Mouse (Mus musculus): ENCODE data around the gene Rln1. TPM values are rescaled to one million over a fixed set of nuclear protein-coding genes. Genes with fewer than 3 reads are reported as not detected.

The Rln1 gene
- total RNA-seq, 2 experiments from 2014 or later, result not detected

- intact Hi-C loops (cut with DNase I; ENCODE audit: low total_unique reads), result loop anchor here (5.0 to 10.0 kb wide), 2 partner anchors 139 to 201 kb away; no protein-coding TSS in a partner anchor
- no peak for DNase-seq
These were observed 29.1 kb upstream of the Rln1 start for GRCm38 (mm10) chr19:29363557-29363956.

- intact Hi-C loops (cut with DNase I; ENCODE audit: low total_unique reads), result loop anchor here (5.0 to 10.0 kb wide), 2 partner anchors 140 to 202 kb away; no protein-coding TSS in a partner anchor
- DNase-seq, result no peak
These were observed 27.9 kb upstream of the Rln1 start for GRCm38 (mm10) chr19:29362173-29362930.

GRCm38 (mm10) chr19:29361468-29362130, 27.1 kb upstream of the Rln1 start:
- intact Hi-C loops (cut with DNase I; ENCODE audit: low total_unique reads), result loop anchor here (5.0 to 10.0 kb wide), 2 partner anchors 141 to 203 kb away; no protein-coding TSS in a partner anchor

GRCm38 (mm10) chr19:29360251-29360650, 25.8 kb upstream of the Rln1 start:
- DNase-seq, result no peak
- intact Hi-C loops (cut with DNase I; ENCODE audit: low total_unique reads), result loop anchor here (5.0 to 10.0 kb wide), 2 partner anchors 142 to 205 kb away; no protein-coding TSS in a partner anchor

More at GRCm38 (mm10) chr19:29361468-29362130, 27.1 kb upstream of the Rln1 start:
- DNase-seq, result peak; percentile 92

- intact Hi-C loops (cut with DNase I; ENCODE audit: low total_unique reads), result loop anchor here (5.0 to 10.0 kb wide), 2 partner anchors 291 to 379 kb away; no protein-coding TSS in a partner anchor
- DNase-seq, result no peak
These were observed 21.8 kb upstream of the Rln1 start for GRCm38 (mm10) chr19:29356281-29356680.

GRCm38 (mm10) chr19:29354895-29355877, 20.7 kb upstream of the Rln1 start:
- intact Hi-C loops (cut with DNase I; ENCODE audit: low total_unique reads), result loop anchor here (5.0 to 10.0 kb wide), 2 partner anchors 290 to 378 kb away; no protein-coding TSS in a partner anchor
- DNase-seq, result peak; percentile 90

GRCm38 (mm10) chr19:29350991-29351390, 16.5 kb upstream of the Rln1 start:
- intact Hi-C loops (cut with DNase I; ENCODE audit: low total_unique reads), result loop anchor here (10.0 kb wide), 1 partner anchor 286 kb away; no protein-coding TSS in a partner anchor

GRCm38 (mm10) chr19:29345636-29346035, 11.2 kb upstream of the Rln1 start:
- DNase-seq, result no peak
- intact Hi-C loops (cut with DNase I; ENCODE audit: low total_unique reads), result no loop called here

More at GRCm38 (mm10) chr19:29350991-29351390, 16.5 kb upstream of the Rln1 start:
- DNase-seq, result no peak

GRCm38 (mm10) chr19:29344868-29345267, 10.4 kb upstream of the Rln1 start:
- intact Hi-C loops (cut with DNase I; ENCODE audit: low total_unique reads), result no loop called here
- no peak for DNase-seq

GRCm38 (mm10) chr19:29342281-29342680, 7.8 kb upstream of the Rln1 start:
- DNase-seq, result no peak
- intact Hi-C loops (cut with DNase I; ENCODE audit: low total_unique reads), result no loop called here

GRCm38 (mm10) chr19:29341029-29341428, 6.6 kb upstream of the Rln1 start:
- no peak for DNase-seq
- intact Hi-C loops (cut with DNase I; ENCODE audit: low total_unique reads), result no loop called here

GRCm38 (mm10) chr19:29336624-29337023, 2.2 kb upstream of the Rln1 start:
- intact Hi-C loops (cut with DNase I; ENCODE audit: low total_unique reads), result no loop called here
- DNase-seq, result no peak

GRCm38 (mm10) chr19:29326822-29327552, 7.5 kb downstream of the Rln1 start:
- intact Hi-C loops (cut with DNase I; ENCODE audit: low total_unique reads), result no loop called here
- no peak for DNase-seq

- intact Hi-C loops (cut with DNase I; ENCODE audit: low total_unique reads), result no loop called here
- DNase-seq, result no peak
These were observed 8.1 kb downstream of the Rln1 start for GRCm38 (mm10) chr19:29326396-29326795.

GRCm38 (mm10) chr19:29325852-29326180, 8.7 kb downstream of the Rln1 start:
- no peak for DNase-seq
- intact Hi-C loops (cut with DNase I; ENCODE audit: low total_unique reads), result no loop called here

- intact Hi-C loops (cut with DNase I; ENCODE audit: low total_unique reads), result no loop called here
- peak; percentile 78 for DNase-seq
These were observed 9.2 kb downstream of the Rln1 start, which contains the start of gene Insl6 for GRCm38 (mm10) chr19:29325053-29325851. Gene Insl6 (minus strand): TSS chr19:29325356.

- intact Hi-C loops (cut with DNase I; ENCODE audit: low total_unique reads), result no loop called here
These were observed 10.9 kb downstream of the Rln1 start for GRCm38 (mm10) chr19:29323416-29324049.

More at GRCm38 (mm10) chr19:29323416-29324049, 10.9 kb downstream of the Rln1 start:
- no peak for DNase-seq

All from gastrocnemius, postnatal 14 days (tissue).